Mouse (Mus musculus) ES-E14 (cell line): ENCODE data around the gene Ccdc105. TPM values are rescaled to one million over a fixed set of nuclear protein-coding genes. Genes with fewer than 3 reads are reported as not detected.
A peak's percentile ranks its signal among the peaks of the same experiment; 100 is the strongest.

ENCODE experiments used
- DNase-seq: peaks from one replicate; pipeline ENCODE4 v3.0.0-alpha.2; 2013; ENCODE audit warnings: low read depth, low spot score
- H3K27ac ChIP-seq: 2 replicates; pipeline ENCODE4 v1.5.1; 2012; ENCODE audit warnings: low read depth, mild to moderate bottlenecking, low read length, moderate library complexity, mixed read lengths; ENCODE audit not compliant: poor library complexity, insufficient read depth, severe bottlenecking
- H3K36me3 ChIP-seq: 2 replicates; pipeline ENCODE4 v1.6.1; 2012; ENCODE audit warnings: mild to moderate bottlenecking, low read length, moderate library complexity, mixed read lengths; ENCODE audit not compliant: control insufficient read depth, poor library complexity, insufficient read depth, severe bottlenecking
- H3K4me1 ChIP-seq, 2 experiments: fragments of 150-350 bp in 1 of 2; sonication (generic) in 1 of 2; 2 replicates each; pipeline ENCODE4 v1.6.1; 2012; ENCODE audit warnings: low read length in 2 of 2, mild to moderate bottlenecking in 1 of 2, mixed read lengths in 1 of 2; ENCODE audit not compliant: control insufficient read depth in 2 of 2, insufficient read depth in 2 of 2, poor library complexity in 1 of 2
- H3K4me3 ChIP-seq, 2 experiments: fragments of 150-350 bp in 1 of 2; sonication (generic) in 1 of 2; 2 replicates each; pipeline ENCODE4 v1.5.1; 2012; ENCODE audit warnings: low read length in 2 of 2, low read depth in 1 of 2, mild to moderate bottlenecking in 1 of 2, mixed read lengths in 1 of 2; ENCODE audit not compliant: insufficient read depth in 1 of 2, poor library complexity in 1 of 2, severe bottlenecking in 1 of 2
- H3K9ac ChIP-seq: 2 replicates; pipeline ENCODE4 v1.6.1; 2012; ENCODE audit warnings: low read depth, mild to moderate bottlenecking, low read length, mixed read lengths; ENCODE audit not compliant: poor library complexity, insufficient read depth, severe bottlenecking
- H3K9me3 ChIP-seq: fragments of 150-350 bp; sonication (generic); 2 replicates; pipeline ENCODE4 v1.6.1; 2012; ENCODE audit warnings: low read depth, mild to moderate bottlenecking, low read length; ENCODE audit not compliant: control insufficient read depth, insufficient read depth
- CHD2 ChIP-seq: IDR thresholded peaks from 2 replicates; pipeline ENCODE4 v1.6.1; 2014; ENCODE audit warnings: mild to moderate bottlenecking, low read depth, low read length, inconsistent platforms
- HCFC1 ChIP-seq: IDR thresholded peaks from 2 replicates; pipeline ENCODE4 v1.6.1; 2012; ENCODE audit warnings: low read length, inconsistent platforms, borderline replicate concordance; ENCODE audit not compliant: insufficient read depth
- MAFK ChIP-seq: IDR thresholded peaks from 2 replicates; pipeline ENCODE4 v1.6.1; 2014; ENCODE audit warnings: mild to moderate bottlenecking, low read depth, low read length, inconsistent platforms; ENCODE audit not compliant: insufficient read depth
- ZC3H11A ChIP-seq: IDR thresholded peaks from 2 replicates; pipeline ENCODE4 v1.6.1; 2012; ENCODE audit warnings: low read depth, mild to moderate bottlenecking, inconsistent platforms, low read length, borderline replicate concordance
- ZNF384 ChIP-seq: IDR thresholded peaks from 2 replicates; pipeline ENCODE4 v1.6.1; 2012; ENCODE audit warnings: low read depth, low read length, inconsistent platforms
- in situ Hi-C, 2 experiments: fragments of 600-800 bp; cut with MboI; formaldehyde crosslinking; loops; one replicate each; pipeline ENCODE4 v1.15.1; 2025; ENCODE audit warnings: low sequenced_read_pairs in 2 of 2, inconsistent platforms in 1 of 2; ENCODE audit not compliant: unreplicated experiment in 2 of 2
- total RNA-seq: library from RNA; depleted of rRNA; stranded (reverse); fragments of 300-350 nt; gene quantifications from 2 replicates; pipeline ENCODE4 v1.2.3, GENCODE M21; 2012; rRNA removed

Gene Ccdc105
- total RNA-seq: 0.21 and 0.31 TPM in 2 replicates

DNA sequence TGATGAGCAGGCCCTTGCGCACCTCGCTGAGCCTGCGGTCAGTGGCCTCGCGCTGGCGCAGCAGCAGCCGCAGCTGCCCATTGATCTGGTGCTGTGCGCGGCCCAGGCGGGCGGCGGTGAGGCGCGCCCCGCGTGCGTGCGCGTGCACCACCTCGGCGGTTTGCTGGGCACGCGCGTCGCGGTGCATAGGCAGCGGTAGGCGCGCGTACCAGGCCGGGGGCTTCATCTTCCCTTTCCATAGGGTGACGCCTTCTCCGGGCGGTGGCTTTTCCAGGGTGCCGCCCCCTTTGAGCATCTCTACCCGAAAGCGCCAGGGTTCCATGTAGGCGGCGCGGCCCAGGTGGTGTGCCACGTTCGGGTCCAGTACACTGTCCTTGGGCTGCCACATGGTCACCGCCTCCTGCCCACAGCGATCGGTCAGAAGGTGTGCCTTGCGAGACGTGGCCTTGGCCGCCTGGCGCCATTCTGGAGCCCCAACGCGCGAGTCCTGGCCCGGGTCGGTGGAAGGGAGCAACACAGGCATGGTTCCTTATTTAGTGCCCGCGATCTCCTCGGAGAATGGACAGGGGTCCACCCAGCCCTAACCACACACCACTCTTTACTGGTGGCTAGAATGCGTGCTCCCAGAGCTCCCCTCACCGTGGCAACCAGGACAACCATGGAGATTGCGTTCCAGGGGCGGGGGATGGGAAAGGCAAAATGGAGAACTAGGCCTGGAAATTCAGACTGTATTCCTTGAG lies at the start of gene Ccdc105:
TSS of gene Ccdc105 (minus strand) at position 614 of the 740 bp plus-strand sequence.
- Histone ChIP-seq H3K9ac (peak within 1 kb of the TSS; percentile 70), H3K4me3 (peak within 1 kb of the TSS; percentile 73 to 76), H3K4me1 (peaks cover 0 to 6% of the 10 kb centered on the region in 2 experiments; a peak in 1 of 4 replicates), H3K36me3 (no peaks in the 10 kb centered on the region), H3K27ac (no peak within 1 kb of the TSS), H3K9me3 (no peaks in the 10 kb centered on the region)
- no peak for TF ChIP-seq ZC3H11A
- no peak for TF ChIP-seq CHD2
- in situ Hi-C loops: no loop called here
- DNase-seq: peak; percentile 69

DNA sequence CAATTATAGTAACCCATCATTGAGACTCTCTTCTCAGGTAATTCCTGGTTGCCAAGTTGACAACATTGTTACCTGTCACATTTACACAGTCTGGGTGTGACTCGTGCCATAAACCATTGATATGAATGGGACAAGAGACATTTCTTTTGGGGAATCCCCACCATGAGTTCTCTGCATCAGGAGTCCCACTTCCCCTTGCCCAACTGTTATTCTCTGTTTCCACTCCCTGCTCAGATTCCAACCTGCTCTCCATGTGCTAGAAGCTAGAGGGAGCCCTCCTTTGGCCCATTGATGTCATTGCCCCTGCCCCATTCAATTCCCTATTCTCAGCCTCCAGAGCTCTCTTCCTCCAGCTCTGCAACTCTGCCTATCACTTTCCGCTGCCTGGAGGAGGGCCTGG lies 48.6 kb upstream of the Ccdc105 start:
- Histone ChIP-seq H3K4me1 (no peaks in the 10 kb centered on the region; a peak in 1 of 4 replicates), H3K4me3 (no peak overlapping the region), H3K9ac (no peak overlapping the region), H3K9me3 (no peaks in the 10 kb centered on the region), H3K36me3 (no peaks in the 10 kb centered on the region), H3K27ac (no peak overlapping the region)
- no peak for TF ChIP-seq MAFK
- TF ChIP-seq ZC3H11A: no peak
- no peak for TF ChIP-seq ZNF384
- no peak for TF ChIP-seq CHD2
- TF ChIP-seq HCFC1: no peak
- in situ Hi-C loops: no loop called here
- DNase-seq: no peak

DNA sequence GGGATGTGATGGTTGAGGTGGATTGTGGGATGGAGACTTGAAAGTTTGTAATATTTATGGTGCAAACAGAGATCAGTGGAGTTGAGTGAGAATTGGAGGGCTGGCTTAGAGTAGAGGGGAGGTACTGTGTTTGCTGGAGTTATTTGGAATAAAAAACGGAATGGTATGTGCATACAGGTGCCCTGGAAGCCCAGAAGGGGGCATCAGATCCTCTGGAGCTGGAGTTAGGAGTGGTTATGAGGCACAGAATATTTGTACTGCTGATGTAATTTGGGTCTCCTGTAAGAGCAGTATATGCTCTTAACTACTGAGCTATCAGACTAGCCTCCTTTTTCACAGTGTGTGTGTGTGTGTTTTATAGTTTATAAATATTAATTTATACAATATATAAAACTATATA lies 37.7 kb upstream of the Ccdc105 start:
- H3K9ac ChIP-seq: no peak overlapping the region
- TF ChIP-seq ZNF384 (no peak), HCFC1 (no peak)
- peaks cover 0 to 4% of the 10 kb centered on the region in 2 experiments; a peak in 2 of 4 replicates for H3K4me1 ChIP-seq
- H3K4me3 ChIP-seq: no peak overlapping the region
- H3K27ac ChIP-seq: no peak overlapping the region
- H3K9me3 ChIP-seq: no peaks in the 10 kb centered on the region
- in situ Hi-C loops: no loop called here
- no peak for DNase-seq
- no peaks in the 10 kb centered on the region for H3K36me3 ChIP-seq

DNA sequence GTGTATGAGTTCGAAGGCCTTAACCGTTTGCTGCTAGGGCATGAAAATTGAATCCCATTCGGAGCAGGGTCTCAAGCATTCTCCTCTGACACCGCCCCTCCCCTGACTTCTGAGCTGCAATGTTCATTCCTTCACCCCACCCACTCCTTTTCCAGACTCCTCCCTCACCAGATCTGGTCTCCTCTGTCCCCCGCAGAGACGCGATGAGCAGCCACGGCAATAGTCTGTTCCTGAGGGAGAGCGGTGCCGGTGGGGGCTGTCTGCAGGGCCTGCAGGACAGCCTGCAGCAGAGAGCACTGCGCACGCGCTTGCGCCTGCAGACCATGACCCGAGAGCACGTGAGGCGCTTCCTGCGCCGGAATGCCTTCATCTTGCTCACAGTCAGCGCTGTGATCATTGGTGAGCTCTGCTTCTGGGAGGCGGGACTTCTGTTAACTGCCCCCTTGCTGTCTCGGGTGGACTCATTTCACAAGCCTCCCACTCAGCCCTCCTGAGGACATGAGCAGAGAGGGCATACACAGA lies 34.8 kb upstream of the Ccdc105 start:
- H3K9me3 ChIP-seq: no peaks in the 10 kb centered on the region
- no peak for TF ChIP-seq ZNF384
- TF ChIP-seq HCFC1: no peak
- no peak for TF ChIP-seq MAFK
- no peak for TF ChIP-seq ZC3H11A
- no peak for TF ChIP-seq CHD2
- no peak overlapping the region for H3K9ac ChIP-seq
- H3K4me3 ChIP-seq: peak overlapping the region; percentile 15 to 55; a peak in 3 of 4 replicates
- H3K4me1 ChIP-seq: peaks cover 0 to 4% of the 10 kb centered on the region in 2 experiments; a peak in 2 of 4 replicates
- in situ Hi-C loops: no loop called here
- no peaks in the 10 kb centered on the region for H3K36me3 ChIP-seq
- no peak overlapping the region for H3K27ac ChIP-seq
- peak; percentile 36 for DNase-seq

DNA sequence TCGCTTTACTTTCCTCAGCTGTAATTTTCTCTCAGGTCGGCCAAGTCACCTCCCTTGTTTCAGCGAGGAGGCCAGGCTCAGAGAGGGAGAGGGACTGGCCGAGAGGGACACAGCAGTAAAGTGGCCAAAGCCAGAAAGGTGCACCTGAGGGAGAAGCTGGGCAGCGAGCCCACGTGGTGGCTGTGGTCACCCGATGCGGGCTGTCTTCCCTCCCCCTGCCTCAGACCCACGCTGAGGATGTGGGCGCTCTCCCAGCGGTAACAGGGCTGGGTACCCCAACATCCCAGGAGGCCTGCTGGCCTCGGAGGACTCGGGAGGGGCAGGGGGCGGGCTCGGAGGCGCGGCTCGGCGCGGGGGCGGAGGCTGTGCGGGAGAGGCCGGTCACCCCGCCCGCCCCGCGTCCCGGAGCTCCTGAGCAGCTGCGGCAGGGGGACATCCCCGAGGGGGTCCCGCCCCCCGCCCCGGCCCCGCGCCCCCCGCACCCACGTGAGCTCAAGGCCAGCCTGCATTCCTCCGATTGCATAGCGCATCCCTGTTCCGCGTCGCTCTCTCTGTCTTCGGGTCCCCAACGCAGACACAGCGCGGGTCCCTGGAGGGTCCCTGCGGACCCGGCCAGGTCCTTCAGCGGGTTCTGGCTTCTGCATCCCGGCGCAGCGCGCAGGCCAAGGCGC lies 27.3 kb upstream of the Ccdc105 start, which contains the start of gene Slc1a6:
TSS of gene Slc1a6 (plus strand) at position 516 of the 671 bp plus-strand sequence.
- 0 out of 4 replicates have a peak, but pooled peaks cover 0 to 2% of the 10 kb centered on the region in 2 experiments for H3K4me1 ChIP-seq
- TF ChIP-seq ZNF384 (no peak), MAFK (no peak), CHD2 (no peak), ZC3H11A (no peak), HCFC1 (no peak)
- no peak for DNase-seq
- peak within 1 kb of the TSS; percentile 63 for H3K9ac ChIP-seq
- no peak within 1 kb of the TSS for H3K27ac ChIP-seq
- no peaks in the 10 kb centered on the region for H3K36me3 ChIP-seq
- no peaks in the 10 kb centered on the region for H3K9me3 ChIP-seq
- H3K4me3 ChIP-seq: peak within 1 kb of the TSS; percentile 58 to 68
- in situ Hi-C loops: no loop called here
